Mouse (Mus musculus) cerebellum, postnatal 10 days (tissue): ENCODE data around the gene Ei24.
A peak's percentile ranks its signal among the peaks of the same experiment; 100 is the strongest.

Source experiments
- DNase-seq, 2 experiments: peaks; one replicate each; pipeline ENCODE4 v3.0.0; 2021; ENCODE audit warnings: mixed read lengths in 2 of 2

Gene Ei24

GRCm38 (mm10) chr9:36796781-36797555, at the start of gene Ei24:
Gene Ei24 (minus strand): TSS chr9:36797393.
- peak; percentile 99 for DNase-seq

- DNase-seq = no peak
Measured at GRCm38 (mm10) chr9:36846346-36846745, 49.2 kb upstream of the Ei24 start.

GRCm38 (mm10) chr9:36833914-36834313, 36.7 kb upstream of the Ei24 start:
- peak; percentile 67 to 76 for DNase-seq

GRCm38 (mm10) chr9:36833043-36833881, 36.1 kb upstream of the Ei24 start:
- DNase-seq = peak; percentile 72 to 77

GRCm38 (mm10) chr9:36832529-36832928, 35.3 kb upstream of the Ei24 start:
- peak; percentile 96 to 97 for DNase-seq

- DNase-seq = no peak
Measured at GRCm38 (mm10) chr9:36831401-36831800, 34.2 kb upstream of the Ei24 start.

GRCm38 (mm10) chr9:36826612-36827363, 29.6 kb upstream of the Ei24 start:
- no peak for DNase-seq

- DNase-seq = no peak
Measured at GRCm38 (mm10) chr9:36822024-36822423, 24.8 kb upstream of the Ei24 start.

GRCm38 (mm10) chr9:36821644-36822000, 24.4 kb upstream of the Ei24 start, which contains the start of gene Fez1:
Gene Fez1 (plus strand): TSS chr9:36821864.
- DNase-seq = peak; percentile 95 to 96

- peak in 1 of 2 experiments; percentile 71 for DNase-seq
Measured at GRCm38 (mm10) chr9:36820969-36821643, 23.9 kb upstream of the Ei24 start.

GRCm38 (mm10) chr9:36818905-36819304, 21.7 kb upstream of the Ei24 start:
- DNase-seq = no peak

GRCm38 (mm10) chr9:36814486-36814885, 17.3 kb upstream of the Ei24 start:
- DNase-seq = peak; percentile 22 to 35

- no peak for DNase-seq
Measured at GRCm38 (mm10) chr9:36808126-36808785, 11.1 kb upstream of the Ei24 start.

GRCm38 (mm10) chr9:36805256-36805975, 8.2 kb upstream of the Ei24 start:
- DNase-seq = no peak

- no peak for DNase-seq
Measured at GRCm38 (mm10) chr9:36803926-36804325, 6.7 kb upstream of the Ei24 start.

GRCm38 (mm10) chr9:36803386-36803785, 6.2 kb upstream of the Ei24 start:
- DNase-seq = no peak

GRCm38 (mm10) chr9:36802951-36803350, 5.8 kb upstream of the Ei24 start:
- DNase-seq = no peak

GRCm38 (mm10) chr9:36801961-36802360, 4.8 kb upstream of the Ei24 start:
- no peak for DNase-seq

- DNase-seq = no peak
Measured at GRCm38 (mm10) chr9:36796224-36796623, 969 bp downstream of the Ei24 start.

- DNase-seq = no peak
Measured at GRCm38 (mm10) chr9:36795556-36795955, 1.6 kb downstream of the Ei24 start.

GRCm38 (mm10) chr9:36794487-36794886, 2.7 kb downstream of the Ei24 start:
- no peak for DNase-seq
